Mouse (Mus musculus): ENCODE measurements at regions not wholly inside any gene's neighbourhood (a gene's known extent, or its start where the extent isn't known, plus 50 kb on each side); places are given as distances from the start of the nearest gene placed in this dataset.

- peak; percentile 55 for DNase-seq
Measured at GRCm38 (mm10) chr14:53991390-53991789, 262.5 kb downstream of the Dad1 start.

GRCm38 (mm10) chr14:53980771-53981170 is 273.1 kb downstream of the Dad1 start:
- DNase-seq = no peak

GRCm38 (mm10) chr14:53961426-53961825 is 292.5 kb downstream of the Dad1 start:
- DNase-seq = peak; percentile 63

GRCm38 (mm10) chr14:53960779-53961178 is 293.1 kb downstream of the Dad1 start:
- DNase-seq = peak; percentile 62

- DNase-seq = peak; percentile 68
Measured at GRCm38 (mm10) chr14:53935791-53936231, 318.1 kb downstream of the Dad1 start.

- peak; percentile 57 for DNase-seq
Measured at GRCm38 (mm10) chr14:53935336-53935735, 318.6 kb downstream of the Dad1 start.

- DNase-seq = no peak
Measured at GRCm38 (mm10) chr14:53910871-53911270, 343.0 kb downstream of the Dad1 start.

- DNase-seq = no peak
Measured at GRCm38 (mm10) chr14:53904578-53904977, 349.3 kb downstream of the Dad1 start.

- DNase-seq = no peak
Measured at GRCm38 (mm10) chr14:53901103-53901502, 352.8 kb downstream of the Dad1 start.

GRCm38 (mm10) chr14:53881304-53881703 is 372.6 kb downstream of the Dad1 start:
- peak; percentile 37 for DNase-seq

GRCm38 (mm10) chr14:53876581-53876980 is 377.3 kb downstream of the Dad1 start:
- peak; percentile 86 for DNase-seq

GRCm38 (mm10) chr14:53875736-53876135 is 378.2 kb downstream of the Dad1 start:
- peak; percentile 65 for DNase-seq

GRCm38 (mm10) chr14:53847049-53847448 is 406.9 kb downstream of the Dad1 start:
- no peak for DNase-seq

- DNase-seq = peak; percentile 54
Measured at GRCm38 (mm10) chr14:53845646-53846045, 408.3 kb downstream of the Dad1 start.

GRCm38 (mm10) chr14:53832553-53832952 is 421.4 kb downstream of the Dad1 start:
- DNase-seq = no peak

- peak; percentile 54 for DNase-seq
Measured at GRCm38 (mm10) chr14:53831651-53832050, 422.3 kb downstream of the Dad1 start.

- DNase-seq = peak; percentile 49
Measured at GRCm38 (mm10) chr14:53830717-53831116, 423.2 kb downstream of the Dad1 start.

GRCm38 (mm10) chr14:53826782-53827181 is 427.1 kb downstream of the Dad1 start:
- no peak for DNase-seq

GRCm38 (mm10) chr14:53806231-53806630 is 447.7 kb downstream of the Dad1 start:
- DNase-seq = peak; percentile 88

GRCm38 (mm10) chr14:53803698-53804620 is 449.9 kb downstream of the Dad1 start:
- peak; percentile 74 for DNase-seq

GRCm38 (mm10) chr14:53802547-53802946 is 451.4 kb downstream of the Dad1 start:
- no peak for DNase-seq

GRCm38 (mm10) chr14:53800508-53801136 is 453.3 kb downstream of the Dad1 start:
- DNase-seq = peak; percentile 34

GRCm38 (mm10) chr14:53795160-53795559 is 458.7 kb downstream of the Dad1 start:
- DNase-seq = peak; percentile 76

GRCm38 (mm10) chr14:53794527-53794926 is 459.4 kb downstream of the Dad1 start:
- DNase-seq = peak; percentile 45

All from thymus, postnatal 14 days (tissue).